Mouse (Mus musculus) thymus, postnatal 4 days (tissue): Measurements from ENCODE around the gene Itgb3bp.

Experiments
- DNase-seq: peaks from one replicate; pipeline ENCODE4 v3.0.0; 2021

Itgb3bp gene

DNA sequence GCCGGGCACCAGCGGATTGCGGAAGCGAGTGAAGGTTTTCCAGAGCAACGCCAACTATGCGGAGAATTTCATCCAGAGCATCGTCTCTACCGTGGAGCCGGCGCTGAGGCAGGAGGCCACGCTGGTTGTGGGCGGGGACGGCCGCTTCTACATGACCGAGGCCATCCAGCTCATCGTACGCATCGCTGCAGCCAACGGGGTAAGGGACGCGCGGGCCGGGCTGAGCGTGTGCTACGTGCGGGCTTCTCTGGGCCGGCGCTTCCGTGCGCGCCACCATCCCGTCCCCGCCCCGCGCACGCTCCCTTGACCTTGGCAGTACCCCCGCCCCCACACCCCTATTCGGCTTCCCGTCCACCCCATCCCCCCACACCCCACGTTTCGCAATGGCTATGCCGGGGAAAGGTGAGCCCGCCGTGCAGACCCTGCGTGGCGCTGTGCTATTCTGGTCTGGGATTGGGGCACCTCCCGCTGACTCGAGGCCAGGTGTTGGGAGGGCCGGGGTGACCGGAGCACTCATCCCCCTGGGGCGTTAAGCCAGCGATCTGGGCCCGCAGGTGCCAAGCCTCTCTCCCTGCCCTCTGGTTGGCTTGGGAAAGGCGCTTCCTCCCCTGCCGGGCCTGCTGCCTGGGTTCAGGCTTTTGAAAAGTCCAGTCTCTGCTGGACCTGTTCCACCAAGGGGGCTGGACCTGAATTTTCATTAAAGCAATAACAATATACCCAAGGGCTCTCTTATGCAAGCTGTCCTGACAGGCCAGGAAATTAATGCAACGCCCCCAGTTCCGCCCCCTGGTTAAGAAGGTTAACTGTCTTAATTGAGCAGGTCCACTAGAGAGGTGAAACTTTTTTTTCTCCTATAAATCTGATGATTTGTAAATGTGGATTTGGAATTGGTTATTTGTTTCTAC, at the start of gene Itgb3bp:
Gene Itgb3bp (minus strand): TSS at position 201 of the 905 bp plus-strand sequence.
- peak; percentile 72 for DNase-seq

DNA sequence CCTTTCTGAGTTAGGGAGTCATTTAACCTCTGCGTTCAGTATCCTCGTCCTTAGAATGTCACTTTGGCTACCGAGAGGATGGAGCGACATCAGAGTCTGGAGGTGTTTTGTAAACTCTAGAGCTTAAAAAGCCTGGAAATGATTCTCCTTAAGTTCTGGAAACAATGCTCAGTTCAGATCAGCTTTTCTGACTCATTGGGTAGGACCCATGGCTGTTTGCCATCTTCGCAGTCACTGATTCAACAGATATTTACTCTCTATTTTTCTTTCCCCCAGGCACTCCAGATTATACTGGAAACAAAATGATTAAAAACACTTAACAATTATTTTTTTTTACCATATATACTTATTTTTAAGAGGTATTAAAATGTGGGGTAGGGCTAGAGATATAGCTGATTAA, 49.7 kb upstream of the Itgb3bp start:
- DNase-seq = no peak

DNA sequence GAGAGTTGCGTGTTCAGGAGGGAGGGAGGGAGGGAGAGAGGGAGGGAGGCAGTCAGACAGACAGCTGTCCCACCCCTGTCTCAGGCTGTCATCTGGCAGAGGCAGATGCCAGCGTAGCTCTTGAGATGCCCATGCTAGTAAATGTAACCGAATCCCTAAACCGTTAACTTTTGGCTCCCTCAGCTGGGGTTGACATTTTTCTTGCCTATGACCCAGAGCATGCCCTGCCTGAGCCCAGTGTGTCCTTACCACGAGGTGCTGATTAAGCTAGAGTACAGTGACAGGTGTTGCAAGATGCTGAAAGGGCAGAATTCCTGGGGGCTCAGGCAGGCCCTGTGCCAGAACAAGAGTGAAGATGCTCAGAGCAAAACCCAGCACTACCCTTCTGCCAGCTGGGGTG, 44.8 kb upstream of the Itgb3bp start:
- no peak for DNase-seq

DNA sequence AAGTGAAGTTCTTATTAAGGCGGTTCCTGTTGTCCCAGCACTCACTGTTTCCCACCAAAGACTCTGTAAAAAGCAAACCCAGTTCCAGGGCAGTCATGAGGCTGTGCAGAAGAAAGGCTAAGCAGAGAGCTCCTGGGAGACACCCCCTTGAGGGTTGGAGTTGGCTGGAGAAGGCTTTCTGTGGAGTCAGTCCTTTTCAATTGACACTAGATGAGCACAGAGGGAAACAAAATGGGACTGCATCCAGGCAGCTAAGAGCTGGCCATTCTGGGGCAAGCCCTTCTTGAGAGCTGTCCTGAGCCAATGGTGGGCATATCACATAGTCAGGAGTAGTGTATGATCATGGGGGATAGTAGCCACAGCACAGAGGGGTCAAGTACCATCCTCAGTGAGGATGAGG, 44.3 kb upstream of the Itgb3bp start:
- DNase-seq = no peak

DNA sequence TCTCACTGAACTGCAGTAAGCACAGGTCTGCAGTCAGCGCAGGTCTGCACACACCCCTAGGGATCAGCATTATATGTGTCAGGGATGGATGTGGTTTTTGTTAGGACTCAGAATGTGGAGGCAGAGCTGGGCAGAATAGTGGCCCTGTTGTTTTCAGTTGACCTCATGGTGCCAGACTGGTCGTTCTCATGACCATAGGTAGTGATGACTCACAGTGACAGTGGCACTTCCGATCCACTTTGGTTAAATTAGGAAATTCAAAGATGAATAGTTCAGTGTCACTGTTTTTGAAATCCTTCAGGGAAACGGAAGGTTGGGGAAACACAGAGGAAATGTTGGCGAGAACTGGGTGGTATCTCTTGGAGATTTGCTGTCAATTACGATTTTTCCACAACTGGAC, 43.3 kb upstream of the Itgb3bp start:
- DNase-seq = no peak

DNA sequence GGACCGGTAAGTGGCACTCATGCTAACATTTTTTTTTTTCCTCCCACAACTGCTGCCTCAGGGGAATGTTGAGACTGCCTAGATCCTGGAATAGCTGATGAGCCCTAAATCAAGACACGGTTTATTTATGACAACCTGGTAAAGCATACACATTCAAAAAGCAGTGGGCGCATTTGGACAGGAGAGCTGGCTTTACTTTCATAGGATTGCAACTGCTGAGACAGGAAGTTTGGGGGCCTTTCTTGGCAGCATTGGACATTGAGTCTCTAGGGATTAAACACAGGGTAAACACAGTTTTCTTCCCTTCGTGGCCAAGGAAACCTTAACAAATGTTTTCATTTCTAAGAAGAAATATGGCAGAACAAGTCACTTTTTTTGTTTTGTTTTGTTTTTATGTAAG, 40.5 kb upstream of the Itgb3bp start:
- no peak for DNase-seq

DNA sequence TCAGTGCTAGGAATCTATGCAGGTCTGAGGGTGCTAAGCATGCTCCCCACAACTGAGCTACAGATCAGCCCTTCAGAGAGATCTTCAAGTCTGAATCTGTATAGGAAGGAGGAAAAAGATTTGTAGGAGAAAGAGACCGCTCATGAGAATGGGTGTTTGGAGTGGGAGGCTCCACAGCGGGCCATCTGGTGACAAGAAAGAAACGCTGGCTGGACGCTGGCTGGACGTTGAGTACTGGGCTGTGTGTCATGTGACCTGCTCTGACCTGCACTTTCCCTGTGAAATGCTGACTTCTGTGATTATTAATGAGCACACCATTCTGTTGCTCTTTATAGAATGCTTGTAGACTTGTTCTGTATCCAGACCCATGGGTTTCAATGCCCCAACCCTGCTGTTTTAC, 39.7 kb upstream of the Itgb3bp start:
- DNase-seq = no peak

DNA sequence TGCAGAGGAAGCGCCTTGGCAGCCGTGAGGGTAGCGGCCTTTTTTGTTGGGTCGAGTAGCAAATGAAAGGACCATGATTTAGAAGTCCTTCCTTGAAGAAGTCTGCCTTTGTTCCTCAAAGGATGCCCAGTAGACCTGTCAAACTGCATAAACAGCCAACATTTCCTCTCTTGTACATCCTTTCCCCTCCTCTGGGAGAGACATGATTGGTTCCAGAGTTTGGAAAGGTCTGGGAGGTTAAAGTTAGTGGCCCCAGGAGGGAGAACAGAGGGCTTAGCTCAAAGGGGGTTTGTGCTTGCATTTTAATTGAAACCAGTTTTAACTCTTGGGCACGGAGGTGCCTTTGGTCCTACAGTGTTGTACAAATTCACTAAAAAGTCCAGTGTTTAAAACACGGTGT, 36.9 kb upstream of the Itgb3bp start:
- no peak for DNase-seq

DNA sequence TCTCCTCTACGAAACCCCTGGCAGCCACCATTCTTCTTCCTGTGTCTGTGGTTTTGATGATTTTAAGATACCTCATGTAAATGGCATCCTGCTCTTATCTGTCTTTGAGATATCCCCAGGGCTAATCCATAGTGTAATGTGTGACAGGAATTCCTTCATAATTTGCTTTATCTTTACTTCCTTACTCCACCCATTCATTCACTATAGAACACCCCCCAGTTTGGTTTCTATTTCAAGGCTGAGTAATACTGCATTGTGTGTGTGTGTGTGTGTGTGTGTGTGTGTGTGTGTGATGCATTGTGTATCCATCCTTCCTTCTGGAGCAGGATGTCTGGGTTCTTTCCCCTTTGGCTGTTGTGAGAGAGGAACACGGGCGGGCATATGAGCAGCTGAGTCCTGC, 29.7 kb upstream of the Itgb3bp start:
- DNase-seq = no peak

DNA sequence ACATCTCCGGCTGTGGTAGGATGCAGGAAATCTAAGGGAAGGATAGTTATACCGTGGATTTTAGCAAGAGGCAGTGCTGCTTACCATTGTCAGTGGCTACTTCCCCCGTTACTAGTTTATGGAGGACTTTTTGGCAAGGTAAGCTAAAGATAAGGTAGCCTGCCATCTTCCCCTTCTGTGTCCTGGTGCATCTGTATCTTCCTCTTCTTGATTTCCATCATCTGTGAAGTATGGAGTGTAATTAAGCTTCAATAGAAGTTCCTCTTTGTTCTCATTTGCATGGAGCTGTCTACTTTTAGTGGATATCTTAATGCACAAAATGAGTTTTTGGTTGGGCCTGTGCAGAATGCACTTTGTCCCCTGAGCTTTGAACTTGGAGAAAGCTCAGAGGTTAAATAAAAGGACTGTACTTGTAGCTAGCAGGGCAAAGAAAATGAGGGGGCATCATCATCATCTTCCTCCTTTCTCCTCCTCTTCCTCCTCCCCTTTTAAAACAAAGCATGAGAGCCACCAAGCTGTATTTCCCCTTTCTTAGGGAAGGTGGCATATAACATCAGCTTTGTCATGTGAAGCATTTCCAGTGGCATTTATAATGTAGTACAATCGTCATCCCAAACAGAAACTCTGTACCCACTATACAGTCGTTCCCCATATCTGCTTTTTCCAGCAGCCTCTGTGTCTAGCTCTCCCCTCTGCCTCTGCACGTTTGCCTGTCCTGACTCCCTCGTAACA, 28.6 kb upstream of the Itgb3bp start:
- DNase-seq = no peak

DNA sequence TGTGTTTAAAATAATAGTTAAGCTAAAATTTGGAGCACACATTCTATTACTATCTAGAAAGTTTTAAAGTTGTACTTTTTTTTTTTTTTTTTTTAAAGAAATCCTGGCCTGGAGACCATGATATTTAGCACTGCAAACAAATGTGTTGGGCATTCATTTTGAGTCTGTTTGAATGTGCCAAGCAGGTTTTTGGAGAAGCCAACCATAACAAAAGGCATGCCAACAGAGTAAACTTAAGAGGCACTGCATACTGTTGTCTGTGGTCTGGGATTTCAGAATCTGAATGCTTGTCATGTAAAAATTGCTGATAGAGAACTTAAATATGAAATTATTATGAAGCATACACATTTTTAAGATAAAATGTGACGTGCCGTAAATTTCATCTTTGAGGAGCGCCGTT, 27.6 kb upstream of the Itgb3bp start:
- DNase-seq = no peak

DNA sequence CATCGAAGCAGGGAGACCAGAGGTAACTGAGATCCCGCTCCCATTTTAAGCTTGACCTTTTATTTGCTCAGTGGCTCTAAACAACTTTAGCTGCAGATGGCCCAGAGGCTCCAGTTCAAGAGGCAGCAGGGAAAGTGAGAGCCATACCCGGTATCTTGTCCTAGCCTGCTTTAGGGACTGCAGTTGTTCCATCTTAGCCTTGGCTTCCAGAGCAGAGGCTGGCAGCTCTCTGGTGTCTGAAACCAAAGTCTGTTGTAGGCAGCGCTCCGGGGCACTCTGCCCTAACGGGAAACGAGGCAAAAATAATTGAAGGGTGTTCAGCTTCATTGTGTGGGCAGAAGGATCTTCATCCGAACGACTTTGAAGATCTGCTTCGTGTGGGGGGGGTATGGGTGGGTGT, 25.8 kb upstream of the Itgb3bp start:
- no peak for DNase-seq

DNA sequence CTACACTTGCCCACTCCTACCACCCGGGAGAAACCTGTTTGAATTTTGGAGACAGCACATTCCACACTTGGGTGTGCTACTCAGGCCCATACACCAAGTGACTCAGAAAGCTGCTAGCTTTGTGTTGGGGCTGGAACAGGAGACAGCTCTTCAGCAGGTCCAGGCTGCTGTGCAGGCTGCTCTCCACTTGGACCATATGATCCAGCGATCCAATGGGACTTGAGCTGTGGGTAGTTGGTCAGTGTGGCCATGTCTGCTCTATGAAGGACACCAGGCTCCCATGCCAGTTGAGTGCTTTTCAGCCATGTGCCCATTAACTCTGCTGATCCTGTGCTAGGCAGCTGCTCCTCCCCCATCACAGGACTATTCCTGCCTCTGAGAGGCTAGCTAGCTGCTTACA, 24.3 kb upstream of the Itgb3bp start:
- no peak for DNase-seq

DNA sequence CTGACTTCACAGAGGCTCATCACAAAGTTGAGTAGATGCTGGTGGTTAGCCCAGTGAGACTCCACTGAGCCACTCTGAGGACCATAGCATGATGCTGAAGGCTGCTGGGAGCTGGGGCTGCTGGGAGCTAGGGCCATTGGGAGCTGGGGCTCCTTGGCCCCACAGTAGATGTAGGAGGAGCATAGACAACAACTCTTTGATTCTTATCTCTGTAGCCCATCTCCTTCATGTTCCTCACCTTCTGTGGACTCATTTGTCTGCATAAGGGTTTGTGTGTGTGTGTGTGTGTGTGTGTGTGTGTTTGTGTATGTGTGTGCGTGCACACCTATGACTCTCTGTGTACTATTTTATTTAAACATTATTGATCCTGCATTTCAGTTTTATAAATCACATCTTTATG, 18.3 kb upstream of the Itgb3bp start:
- DNase-seq = no peak

DNA sequence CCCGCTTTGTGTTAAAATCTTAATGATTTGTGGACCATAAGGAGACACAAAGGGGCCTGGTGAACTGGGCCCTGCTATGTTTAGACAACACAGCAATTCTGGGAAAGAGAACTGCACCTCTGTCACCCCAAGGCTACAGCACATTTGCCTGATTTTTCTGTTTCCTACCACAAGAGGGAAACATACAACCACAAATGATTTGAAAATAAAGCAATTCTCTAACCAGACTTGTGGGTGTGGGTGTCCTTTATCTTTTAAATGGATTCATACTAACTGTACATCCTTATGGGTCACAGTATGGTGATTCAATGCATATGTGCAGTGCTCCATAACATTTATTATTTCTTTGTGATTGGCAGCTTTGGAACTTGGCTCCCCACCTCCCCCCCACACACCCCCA, 17.6 kb upstream of the Itgb3bp start:
- no peak for DNase-seq

DNA sequence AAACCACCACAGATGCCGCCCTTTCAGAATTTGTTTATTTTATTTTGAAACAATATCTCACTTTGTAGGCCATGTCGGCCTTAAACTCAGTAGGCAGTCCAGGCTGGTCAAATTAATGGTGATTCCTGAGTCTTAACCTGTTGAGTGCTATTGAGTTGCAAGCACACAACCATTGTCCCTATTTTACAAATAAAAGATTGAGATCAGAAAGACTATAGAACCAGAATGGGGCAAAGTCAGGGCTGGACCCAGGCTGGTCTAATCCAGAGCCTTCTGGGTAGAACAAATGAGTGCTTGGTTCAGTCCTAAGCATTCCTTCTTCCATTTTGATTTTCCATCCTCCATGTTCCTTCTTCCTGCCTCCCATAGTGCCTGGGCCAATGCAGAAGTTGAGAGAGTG, 16.9 kb upstream of the Itgb3bp start:
- DNase-seq = no peak

DNA sequence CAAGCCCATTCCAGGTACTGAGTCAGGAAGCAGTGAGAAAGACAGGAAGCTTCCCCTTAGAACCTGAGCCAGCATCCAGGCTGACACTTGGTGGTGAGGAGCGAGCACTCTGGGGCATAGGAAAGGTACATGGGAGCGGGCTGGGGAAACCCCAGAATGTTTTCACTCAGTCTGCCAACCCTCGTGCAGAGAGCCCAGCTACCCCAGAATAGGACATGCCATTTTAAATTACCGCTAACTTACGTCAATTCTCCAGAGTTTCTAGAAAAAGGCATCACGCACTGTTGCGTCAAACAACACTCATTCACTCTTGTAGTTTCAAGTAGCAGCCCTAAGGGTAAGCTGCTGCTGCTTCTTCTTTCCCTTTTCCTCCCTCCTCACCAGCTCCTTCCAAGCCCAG, 15.4 kb upstream of the Itgb3bp start:
- no peak for DNase-seq

DNA sequence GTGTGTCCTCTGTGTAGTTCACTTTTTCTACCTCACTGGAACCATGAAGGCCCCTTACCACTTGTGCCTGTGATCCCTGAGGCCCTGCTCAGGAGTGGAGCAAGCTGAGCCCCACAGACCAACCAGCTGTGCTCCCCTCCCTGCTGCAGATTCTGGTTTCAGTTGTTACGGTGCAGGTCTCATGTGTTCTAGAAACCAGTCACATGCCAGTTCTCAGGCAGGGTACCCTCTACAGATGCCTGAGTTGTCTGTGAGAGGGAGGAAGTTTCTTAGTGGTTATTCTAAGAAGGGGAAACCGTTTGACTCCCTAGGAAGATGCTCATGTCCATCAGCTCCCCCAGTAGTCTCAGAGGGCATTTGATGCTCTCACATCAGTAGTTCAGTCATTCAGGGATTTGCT, 15.0 kb upstream of the Itgb3bp start:
- no peak for DNase-seq

DNA sequence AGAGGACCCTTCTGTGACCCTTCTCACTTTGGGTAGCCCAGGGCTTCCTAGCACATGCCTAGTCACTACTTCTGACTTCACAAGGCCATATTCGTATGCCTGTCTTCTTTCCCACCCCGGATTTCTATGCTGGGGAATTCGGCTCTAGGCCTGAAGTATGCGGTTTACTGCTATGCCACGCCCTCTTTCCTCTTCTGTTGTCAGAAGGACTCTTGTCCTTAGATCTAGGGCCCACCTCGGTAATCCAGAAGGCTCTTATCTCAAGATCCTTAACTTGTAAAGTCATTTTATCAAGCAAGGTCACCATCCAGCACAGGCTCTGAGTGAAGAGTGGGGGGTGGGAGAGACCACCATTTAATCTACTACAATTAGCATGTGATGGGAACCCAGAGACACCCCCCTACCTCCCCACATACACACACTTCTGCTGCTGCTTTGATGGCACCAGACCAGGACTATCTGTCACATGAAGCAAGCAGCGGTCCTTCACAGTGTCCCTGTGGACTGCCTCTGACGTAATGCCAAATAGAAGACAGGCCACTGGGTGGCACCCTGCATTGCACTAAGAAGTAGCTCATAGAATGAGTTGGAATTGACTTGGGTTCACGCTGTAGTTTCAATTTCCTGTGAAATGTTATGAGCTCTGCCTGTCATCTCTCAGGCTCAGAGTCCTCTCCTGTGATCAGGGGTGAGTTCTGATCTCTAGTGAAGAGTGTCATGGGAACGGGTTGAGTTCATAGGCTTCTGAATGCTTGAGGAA, 12.2 kb upstream of the Itgb3bp start:
- peak; percentile 20 for DNase-seq

DNA sequence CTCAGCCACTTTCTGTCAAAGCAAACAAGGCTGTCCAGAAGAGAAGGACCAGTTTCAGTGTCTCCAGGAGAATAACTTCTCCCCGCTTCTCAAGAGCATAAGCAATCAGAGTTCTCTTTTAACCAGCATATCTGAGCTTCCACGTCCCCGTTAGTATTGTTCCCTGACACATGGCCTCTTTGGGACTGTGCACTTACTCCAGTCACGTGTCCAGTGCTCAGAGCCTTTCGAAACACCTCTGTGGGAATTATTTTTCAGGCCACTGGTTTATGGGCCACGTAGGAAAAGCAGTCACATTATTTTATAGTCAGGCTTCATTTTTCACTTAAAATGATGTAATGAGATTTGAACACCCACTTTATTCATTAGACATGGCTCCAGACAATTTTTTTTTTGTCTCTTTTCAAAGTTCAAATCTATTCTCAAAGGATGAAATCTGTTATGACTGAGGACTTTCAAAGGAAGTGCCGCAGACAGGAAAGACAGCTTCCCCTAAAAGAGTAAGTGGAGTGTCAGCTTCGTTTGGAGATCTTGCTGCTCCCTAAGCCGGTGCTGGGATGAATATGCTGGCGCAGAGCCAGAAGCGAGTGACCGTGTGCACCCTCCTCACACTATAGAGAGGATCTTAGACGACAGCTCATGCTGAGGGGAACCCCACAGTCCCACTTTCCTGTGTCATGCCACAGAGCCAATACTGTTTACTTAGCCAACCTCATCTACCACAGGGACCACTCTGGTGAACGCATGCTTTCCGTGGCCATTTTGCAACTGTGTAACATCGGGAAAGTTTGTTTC, 10.3 kb upstream of the Itgb3bp start:
- DNase-seq = no peak

DNA sequence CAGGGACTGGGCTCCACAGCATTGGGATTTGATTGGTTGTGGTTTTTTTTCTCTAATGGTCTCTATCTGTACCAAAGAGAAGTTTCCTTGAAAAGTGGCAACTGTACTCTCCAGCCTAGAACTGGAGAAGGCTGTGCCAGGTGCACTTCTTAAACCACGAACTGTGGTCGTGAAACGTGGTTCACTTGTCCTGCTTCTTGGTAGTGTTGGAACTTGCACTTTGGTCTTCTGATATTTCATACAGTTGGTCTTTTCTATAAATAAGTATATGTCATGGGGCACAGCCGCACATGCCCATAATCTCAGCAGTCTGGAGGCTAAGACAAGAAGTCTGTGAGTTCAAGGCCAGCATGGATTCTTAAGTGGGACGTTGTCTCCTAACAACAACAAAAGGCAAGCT, 6.7 kb upstream of the Itgb3bp start:
- no peak for DNase-seq

DNA sequence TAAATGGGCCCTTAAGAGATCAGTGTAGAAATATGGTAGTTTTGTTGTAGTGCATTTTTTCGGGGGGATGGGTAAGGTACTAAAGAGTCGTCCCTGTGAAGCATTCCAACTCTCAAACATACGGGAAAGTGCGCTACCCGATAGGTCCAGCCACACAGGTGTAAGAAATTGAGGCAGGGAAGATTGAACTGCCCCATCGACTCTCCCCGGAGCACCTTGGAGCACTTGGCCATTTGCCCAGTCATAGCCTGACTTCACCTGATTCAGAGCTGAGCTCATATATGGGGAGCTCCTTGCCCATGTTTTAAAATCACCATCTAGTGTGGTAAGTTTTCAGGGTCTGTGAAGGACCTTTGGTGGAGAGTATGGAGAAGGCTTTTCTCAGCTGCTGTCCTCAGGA, 5.2 kb upstream of the Itgb3bp start:
- DNase-seq = no peak

DNA sequence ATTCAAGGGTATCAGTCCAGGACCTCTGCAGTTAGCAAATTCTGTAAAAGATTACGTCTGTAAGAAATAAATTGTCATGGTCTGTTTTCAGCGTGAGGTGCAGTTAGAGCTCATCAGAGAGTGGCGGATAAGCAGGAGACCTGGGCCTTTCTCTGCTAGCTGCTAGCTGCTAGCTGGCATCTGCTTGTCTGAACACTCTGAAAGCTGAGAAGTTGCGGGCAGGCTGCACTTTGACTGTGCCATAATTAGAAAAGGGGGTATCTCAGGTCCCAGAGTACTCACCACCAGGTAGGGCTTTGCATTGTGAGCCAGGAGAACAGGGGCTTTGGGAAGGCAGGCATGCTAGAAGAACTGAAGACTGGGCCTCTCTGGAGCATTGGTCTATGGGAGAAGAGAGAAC, 2.2 kb upstream of the Itgb3bp start:
- no peak for DNase-seq
